Mouse (Mus musculus) yolk sac, embryonic 10.5 days (tissue): Measurements from ENCODE around the gene Cacna1c.
A peak's percentile ranks its signal among the peaks of the same experiment; 100 is the strongest.

Source experiments
- DNase-seq: peaks from one replicate; pipeline ENCODE4 v3.0.0-alpha.2; 2017; ENCODE audit warnings: low spot score

Cacna1c gene

GRCm38 (mm10) chr6:118673974-118674695 lies 522.1 kb downstream of the Cacna1c start:
- no peak for DNase-seq

GRCm38 (mm10) chr6:118653331-118653730 lies 542.9 kb downstream of the Cacna1c start:
- DNase-seq: no peak

- DNase-seq: no peak
Observed at GRCm38 (mm10) chr6:118649121-118649783, 547.0 kb downstream of the Cacna1c start.

- DNase-seq: peak; percentile 53
Observed at GRCm38 (mm10) chr6:118646265-118647061, 549.8 kb downstream of the Cacna1c start.

GRCm38 (mm10) chr6:118644866-118645265 lies 551.4 kb downstream of the Cacna1c start:
- DNase-seq: no peak

GRCm38 (mm10) chr6:118643541-118643940 lies 552.7 kb downstream of the Cacna1c start:
- DNase-seq: no peak

GRCm38 (mm10) chr6:118641671-118642325 lies 554.4 kb downstream of the Cacna1c start:
- no peak for DNase-seq

- DNase-seq: peak; percentile 12
Observed at GRCm38 (mm10) chr6:118639816-118640215, 556.4 kb downstream of the Cacna1c start.

- DNase-seq: no peak
Observed at GRCm38 (mm10) chr6:118638911-118639310, 557.3 kb downstream of the Cacna1c start.

- no peak for DNase-seq
Observed at GRCm38 (mm10) chr6:118632491-118632890, 563.7 kb downstream of the Cacna1c start.

- DNase-seq: no peak
Observed at GRCm38 (mm10) chr6:118630006-118630405, 566.2 kb downstream of the Cacna1c start.

- no peak for DNase-seq
Observed at GRCm38 (mm10) chr6:118626246-118626645, 570.0 kb downstream of the Cacna1c start.

GRCm38 (mm10) chr6:118623609-118624008 lies 572.6 kb downstream of the Cacna1c start:
- DNase-seq: no peak

GRCm38 (mm10) chr6:118621866-118622265 lies 574.4 kb downstream of the Cacna1c start:
- DNase-seq: no peak

GRCm38 (mm10) chr6:118621406-118621805 lies 574.8 kb downstream of the Cacna1c start:
- DNase-seq: no peak

- DNase-seq: no peak
Observed at GRCm38 (mm10) chr6:118608906-118609305, 587.3 kb downstream of the Cacna1c start.

GRCm38 (mm10) chr6:118605974-118606373 lies 590.2 kb downstream of the Cacna1c start:
- DNase-seq: no peak

- DNase-seq: no peak
Observed at GRCm38 (mm10) chr6:118603825-118604224, 592.4 kb downstream of the Cacna1c start.

GRCm38 (mm10) chr6:118595681-118596055 lies 600.5 kb downstream of the Cacna1c start:
- no peak for DNase-seq

GRCm38 (mm10) chr6:118594833-118595680 lies 601.2 kb downstream of the Cacna1c start:
- DNase-seq: no peak

- peak; percentile 19 for DNase-seq
Observed at GRCm38 (mm10) chr6:118594070-118594469, 602.1 kb downstream of the Cacna1c start.
